Mouse (Mus musculus): Measurements from ENCODE around the gene Ranbp6. TPM values are rescaled to one million over a fixed set of nuclear protein-coding genes. Genes with fewer than 3 reads are reported as not detected.

The Ranbp6 gene
- polyA plus RNA-seq, 1 experiment from 2014 or later: 23.2 TPM

DNA sequence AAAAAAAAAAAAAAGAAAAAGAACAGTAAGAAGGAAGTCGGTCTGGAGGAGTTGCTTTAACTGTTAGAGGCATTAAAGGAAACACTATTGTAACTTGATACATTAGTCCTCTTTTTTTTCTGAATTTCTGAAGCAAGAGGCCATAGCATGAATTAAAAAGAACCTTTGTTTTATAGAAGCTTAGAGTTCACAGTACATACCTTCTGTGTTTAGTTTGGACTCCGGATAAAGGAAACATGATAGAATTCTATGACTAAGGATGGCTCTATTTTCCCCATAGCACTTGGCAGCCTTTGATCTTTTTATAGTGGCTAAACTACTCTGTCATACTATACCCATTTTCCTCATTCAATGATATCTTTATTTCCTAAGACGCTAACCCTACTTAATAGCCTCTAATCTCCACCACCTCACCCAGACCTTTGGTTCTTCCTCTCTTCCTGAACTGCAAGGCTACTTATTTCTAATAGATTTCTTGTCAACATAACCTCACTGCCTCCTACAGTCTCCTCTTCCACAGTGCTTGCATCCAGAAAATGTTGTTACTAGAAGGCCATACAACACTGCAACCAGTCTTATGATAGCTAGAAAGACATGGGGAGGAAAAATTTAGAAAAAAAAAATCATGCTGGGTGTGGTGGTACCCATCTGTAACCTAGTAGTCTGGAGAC lies 22.7 kb upstream of the Ranbp6 start:
- Histone ChIP-seq H3K27ac (no peak overlapping the region), H3K4me3 (no peak overlapping the region), H3K9me3 (no peaks in the 10 kb centered on the region), H3K27me3 (ENCODE audit: poor library complexity, severe bottlenecking) (peaks cover 11% of the 10 kb centered on the region; the same call in 1 of the 2 replicates), H3K36me3 (replicated peaks) (no peaks in the 10 kb centered on the region), H3K4me1 (no peaks in the 10 kb centered on the region)
- no peak for DNase-seq (ENCODE audit: extremely low spot score, low spot score)
- WGBS: 73% methylated on average over 3 of the region's 3 CpGs

- no peaks in the 10 kb centered on the region for H3K9me3 ChIP-seq
- no peaks in the 10 kb centered on the region for H3K36me3 ChIP-seq (replicated peaks)
- no peaks in the 10 kb centered on the region; the same call in 1 of the 2 replicates for H3K27me3 ChIP-seq (ENCODE audit: poor library complexity, severe bottlenecking)
- no peaks in the 10 kb centered on the region for H3K4me1 ChIP-seq
- WGBS: 76% methylated on average over 2 of the region's 2 CpGs
- H3K4me3 ChIP-seq: no peak overlapping the region
- H3K27ac ChIP-seq: no peak overlapping the region
- no peak for DNase-seq (ENCODE audit: extremely low spot score, low spot score)
Observed at GRCm38 (mm10) chr19:29830911-29831310, 18.1 kb upstream of the Ranbp6 start.

DNA sequence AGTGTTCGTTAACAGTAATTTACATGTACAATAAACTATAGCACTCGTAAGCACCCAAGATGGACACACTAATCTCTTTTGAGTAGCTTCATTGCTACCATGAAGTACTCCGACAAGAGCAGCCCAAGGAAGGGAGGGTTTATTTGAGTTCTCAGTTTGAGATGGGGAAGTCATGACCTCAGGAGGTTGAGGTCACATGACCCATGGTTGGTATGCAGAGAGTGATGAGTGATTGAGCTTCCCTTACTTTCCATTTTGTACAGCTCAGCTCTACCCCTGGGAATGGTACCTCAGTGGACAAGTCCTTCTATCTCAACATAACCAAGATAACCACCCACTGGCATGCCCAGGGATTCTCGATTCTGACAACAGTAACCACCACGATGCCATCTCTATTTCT lies 15.8 kb upstream of the Ranbp6 start:
- 84% methylated on average over 5 of the region's 5 CpGs for WGBS
- no peaks in the 10 kb centered on the region for H3K27me3 ChIP-seq (ENCODE audit: poor library complexity, severe bottlenecking)
- H3K9me3 ChIP-seq: no peaks in the 10 kb centered on the region
- H3K36me3 ChIP-seq (replicated peaks): no peaks in the 10 kb centered on the region
- no peak overlapping the region for H3K27ac ChIP-seq
- H3K4me3 ChIP-seq: no peak overlapping the region
- no peaks in the 10 kb centered on the region for H3K4me1 ChIP-seq
- DNase-seq (ENCODE audit: extremely low spot score, low spot score): no peak

DNA sequence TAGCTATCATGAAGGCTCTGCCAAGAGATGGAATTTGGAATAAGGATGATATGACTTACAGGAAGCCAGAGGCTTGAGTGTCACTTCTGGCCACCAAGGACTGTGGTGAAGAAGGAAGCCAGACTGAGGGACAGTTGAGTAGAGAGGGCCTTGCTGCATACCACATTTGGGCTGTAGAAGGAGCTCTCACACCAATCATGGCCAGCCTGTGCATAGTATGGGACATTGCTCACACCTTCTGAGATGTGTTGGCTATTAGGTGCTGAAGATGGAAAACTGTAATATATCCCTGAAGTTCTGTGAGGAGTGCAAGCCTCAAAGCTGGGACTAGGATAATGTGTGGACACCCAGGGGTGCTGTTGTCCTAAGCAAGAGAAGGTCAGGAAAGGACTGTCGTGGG lies 13.9 kb upstream of the Ranbp6 start:
- Histone ChIP-seq H3K4me3 (no peak overlapping the region), H3K36me3 (replicated peaks) (no peaks in the 10 kb centered on the region), H3K27ac (no peak overlapping the region), H3K27me3 (ENCODE audit: poor library complexity, severe bottlenecking) (no peaks in the 10 kb centered on the region), H3K9me3 (no peaks in the 10 kb centered on the region), H3K4me1 (no peaks in the 10 kb centered on the region)
- DNase-seq (ENCODE audit: extremely low spot score, low spot score): no peak
- WGBS: 72% methylated on average over 1 of the region's 1 CpGs

- no peak for DNase-seq (ENCODE audit: extremely low spot score, low spot score)
- no peaks in the 10 kb centered on the region for H3K27me3 ChIP-seq (ENCODE audit: poor library complexity, severe bottlenecking)
- 76% methylated on average over 2 of the region's 2 CpGs for WGBS
- H3K36me3 ChIP-seq (replicated peaks): no peaks in the 10 kb centered on the region
- H3K4me3 ChIP-seq: no peak overlapping the region
- no peaks in the 10 kb centered on the region for H3K9me3 ChIP-seq
- H3K27ac ChIP-seq: no peak overlapping the region
- no peaks in the 10 kb centered on the region for H3K4me1 ChIP-seq
Observed at GRCm38 (mm10) chr19:29825003-29825402, 12.2 kb upstream of the Ranbp6 start.

DNA sequence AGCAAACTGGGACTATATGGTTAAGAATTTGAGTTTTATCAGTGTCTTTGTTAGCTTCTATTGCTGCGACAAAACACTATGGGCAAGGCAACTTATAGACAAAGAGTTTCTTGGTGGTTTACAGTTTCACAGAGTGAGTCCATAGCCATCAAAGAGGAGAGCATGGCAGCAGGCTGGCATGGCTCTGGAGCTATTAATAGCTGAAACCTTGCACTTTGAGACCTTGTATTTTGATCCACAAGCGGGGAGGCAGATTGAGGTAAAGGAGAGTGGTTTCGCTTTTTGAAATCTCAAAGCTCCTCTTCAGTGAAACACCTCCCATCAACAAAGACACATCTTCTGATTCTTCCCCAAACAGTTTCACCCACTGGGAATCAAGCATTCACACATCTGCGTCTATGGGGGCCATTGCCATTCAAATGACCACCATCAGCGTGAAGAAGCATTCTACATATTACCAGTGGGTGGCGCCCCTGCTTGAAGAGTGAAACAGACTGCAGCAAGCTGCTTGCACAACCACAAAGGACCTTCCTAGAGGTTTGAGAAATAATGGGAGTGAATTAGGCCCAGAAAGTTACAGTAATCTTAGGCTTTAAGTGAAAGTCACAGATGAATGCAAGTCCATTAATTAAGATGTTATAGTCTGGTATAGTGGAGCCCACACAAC lies 11.4 kb upstream of the Ranbp6 start:
- DNase-seq (ENCODE audit: extremely low spot score, low spot score): peak; percentile 60
- H3K27me3 ChIP-seq (ENCODE audit: poor library complexity, severe bottlenecking): no peaks in the 10 kb centered on the region
- no peak overlapping the region for H3K27ac ChIP-seq
- WGBS: 49% methylated on average over 6 of the region's 6 CpGs
- H3K36me3 ChIP-seq (replicated peaks): no peaks in the 10 kb centered on the region
- H3K4me3 ChIP-seq: no peak overlapping the region
- no peaks in the 10 kb centered on the region for H3K9me3 ChIP-seq
- no peaks in the 10 kb centered on the region for H3K4me1 ChIP-seq

DNA sequence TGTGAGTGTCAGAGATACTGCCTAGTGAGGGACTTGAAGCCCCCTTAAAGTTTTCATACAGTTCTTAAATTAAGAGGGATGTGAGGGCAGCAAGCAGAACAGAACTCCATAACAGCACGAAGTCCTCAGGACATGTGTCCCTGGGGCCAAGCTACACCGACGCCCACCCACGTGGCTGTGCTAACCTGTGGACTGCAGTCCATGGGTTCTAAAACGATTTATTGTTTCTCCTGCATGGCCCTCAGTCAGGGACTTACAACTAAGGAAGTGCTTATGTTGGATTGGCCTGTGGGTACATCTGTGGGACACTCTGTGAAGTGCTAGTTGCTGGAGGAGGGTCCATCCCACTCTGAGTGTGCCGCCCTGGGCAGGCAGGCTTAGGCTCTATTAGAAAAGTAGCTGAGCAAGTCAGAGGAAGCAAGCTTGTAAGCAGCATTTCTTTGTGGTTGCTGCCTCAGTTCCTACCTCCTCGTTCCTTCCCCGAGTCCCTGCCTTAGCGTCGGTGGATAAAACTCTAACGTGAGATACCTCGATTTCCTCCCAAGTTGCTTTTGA lies 10.8 kb upstream of the Ranbp6 start:
- Histone ChIP-seq H3K27me3 (ENCODE audit: poor library complexity, severe bottlenecking) (no peaks in the 10 kb centered on the region), H3K27ac (no peak overlapping the region), H3K4me3 (no peak overlapping the region), H3K4me1 (no peaks in the 10 kb centered on the region), H3K9me3 (no peaks in the 10 kb centered on the region), H3K36me3 (replicated peaks) (no peaks in the 10 kb centered on the region)
- 71% methylated on average over 12 of the region's 12 CpGs for WGBS
- no peak for DNase-seq (ENCODE audit: extremely low spot score, low spot score)

- Histone ChIP-seq H3K4me3 (no peak overlapping the region), H3K27me3 (ENCODE audit: poor library complexity, severe bottlenecking) (no peaks in the 10 kb centered on the region), H3K9me3 (no peaks in the 10 kb centered on the region), H3K4me1 (peaks cover 6% of the 10 kb centered on the region), H3K27ac (no peak overlapping the region), H3K36me3 (replicated peaks) (no peaks in the 10 kb centered on the region)
- no peak for DNase-seq (ENCODE audit: extremely low spot score, low spot score)
Observed at GRCm38 (mm10) chr19:29820966-29821365, 8.2 kb upstream of the Ranbp6 start.

- H3K27me3 ChIP-seq (ENCODE audit: poor library complexity, severe bottlenecking): no peaks in the 10 kb centered on the region; the same call in 1 of the 2 replicates
- peaks cover 22% of the 10 kb centered on the region for H3K4me1 ChIP-seq
- H3K27ac ChIP-seq: no peak overlapping the region
- WGBS: 93% methylated on average over 5 of the region's 5 CpGs
- no peak for DNase-seq (ENCODE audit: extremely low spot score, low spot score)
- H3K36me3 ChIP-seq (replicated peaks): peaks cover 33% of the 10 kb centered on the region
- no peaks in the 10 kb centered on the region for H3K9me3 ChIP-seq
- no peak overlapping the region for H3K4me3 ChIP-seq
Observed at GRCm38 (mm10) chr19:29810022-29810421, 2.8 kb downstream of the Ranbp6 start.

GRCm38 (mm10) chr19:29805917-29806785 lies 6.6 kb downstream of the Ranbp6 start, which contains the start of gene 9930021J03Rik:
Gene 9930021J03Rik (minus strand): TSS chr19:29805989.
- WGBS: 0% methylated on average over 45 of the region's 95 CpGs
- H3K27ac ChIP-seq: peak within 1 kb of the TSS; percentile 97
- H3K9me3 ChIP-seq: no peaks in the 10 kb centered on the region
- peaks cover 22% of the 10 kb centered on the region for H3K4me1 ChIP-seq
- H3K36me3 ChIP-seq (replicated peaks): peaks cover 30% of the 10 kb centered on the region
- no peaks in the 10 kb centered on the region for H3K27me3 ChIP-seq (ENCODE audit: poor library complexity, severe bottlenecking)
- DNase-seq (ENCODE audit: extremely low spot score, low spot score): peak; percentile 100
- peak within 1 kb of the TSS; percentile 97 for H3K4me3 ChIP-seq

GRCm38 (mm10) chr19:29805101-29805916 lies 7.5 kb downstream of the Ranbp6 start:
- peak; percentile 72 for DNase-seq (ENCODE audit: extremely low spot score, low spot score)
- Histone ChIP-seq H3K4me3 (peak overlapping the region; percentile 97), H3K9me3 (no peaks in the 10 kb centered on the region), H3K27ac (peak overlapping the region; percentile 97), H3K36me3 (replicated peaks) (peaks cover 22% of the 10 kb centered on the region), H3K4me1 (peaks cover 22% of the 10 kb centered on the region), H3K27me3 (ENCODE audit: poor library complexity, severe bottlenecking) (no peaks in the 10 kb centered on the region)
- WGBS: under 1% methylated on average over 68 of the region's 72 CpGs

- peak overlapping the region; percentile 97 for H3K4me3 ChIP-seq
- 75% methylated on average over 3 of the region's 3 CpGs for whole genome bisulfite sequencing
Observed at GRCm38 (mm10) chr19:29803946-29804345, 8.8 kb downstream of the Ranbp6 start.

More at GRCm38 (mm10) chr19:29803946-29804345, 8.8 kb downstream of the Ranbp6 start:
- peaks cover 12% of the 10 kb centered on the region for H3K36me3 ChIP-seq (replicated peaks)
- H3K27ac ChIP-seq: no peak overlapping the region
- no peaks in the 10 kb centered on the region for H3K9me3 ChIP-seq
- H3K27me3 ChIP-seq (ENCODE audit: poor library complexity, severe bottlenecking): no peaks in the 10 kb centered on the region
- no peak for DNase-seq (ENCODE audit: extremely low spot score, low spot score)
- H3K4me1 ChIP-seq: peaks cover 22% of the 10 kb centered on the region

All from forebrain, embryonic 10.5 days (tissue).